Mouse (Mus musculus): ENCODE measurements at regions not wholly inside any gene's neighbourhood (a gene's known extent, or its start where the extent isn't known, plus 50 kb on each side); places are given as distances from the start of the nearest gene placed in this dataset.

DNA sequence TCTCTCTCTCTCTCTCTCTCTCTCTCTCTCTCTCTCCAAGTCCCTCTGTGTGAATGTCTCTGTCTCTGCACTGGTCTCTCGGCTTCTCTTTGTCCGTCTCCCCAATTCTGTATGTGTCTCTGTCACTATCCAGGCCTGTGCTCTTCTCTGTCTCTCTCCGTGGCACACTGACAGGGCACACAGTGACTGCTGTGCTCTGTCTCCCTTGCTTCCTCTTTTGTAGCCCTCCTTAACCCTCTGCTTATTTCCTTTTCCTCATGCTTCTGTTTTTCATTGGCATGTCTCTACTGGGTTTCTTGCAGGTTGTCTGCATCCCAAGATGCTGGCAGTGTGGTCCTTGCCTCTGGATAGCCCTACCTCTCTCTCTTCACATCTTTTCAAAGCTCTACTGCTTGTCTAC lies 229.0 kb upstream of the Id2 start:
- 87% methylated on average over 3 of the region's 3 CpGs for WGBS
- Histone ChIP-seq H3K9me3 (replicated peaks) (no peaks in the 10 kb centered on the region), H3K27ac (no peak overlapping the region), H3K4me2 (no peak overlapping the region), H3K4me1 (no peaks in the 10 kb centered on the region), H3K36me3 (no peaks in the 10 kb centered on the region), H3K9ac (no peak overlapping the region), H3K4me3 (replicated peaks) (no peak overlapping the region), H3K27me3 (no peaks in the 10 kb centered on the region)
- ATAC-seq (replicated peaks; ENCODE audit: low FRiP score): no peak

DNA sequence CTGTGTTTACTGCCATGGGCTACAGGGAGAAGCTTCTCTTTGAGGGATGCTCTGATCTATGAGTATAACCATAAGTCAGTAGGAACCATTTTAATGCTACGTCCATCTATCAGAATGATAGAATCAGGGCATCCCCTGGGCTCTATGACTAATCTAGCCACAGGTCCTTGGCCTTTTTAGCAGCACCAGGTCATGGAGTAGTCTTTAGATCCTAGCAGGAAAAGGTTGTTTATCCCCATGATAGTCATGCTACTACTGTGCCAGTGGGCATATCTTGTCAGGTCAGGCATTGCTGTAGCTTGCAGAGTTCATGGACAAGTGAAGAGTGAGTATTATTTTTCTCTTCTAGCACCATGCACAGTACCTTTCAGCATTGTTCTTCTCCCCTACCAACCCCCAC lies 226.2 kb upstream of the Id2 start:
- Histone ChIP-seq H3K4me3 (replicated peaks) (no peak overlapping the region), H3K9ac (no peak overlapping the region), H3K4me1 (0 out of 2 replicates have a peak, but pooled peaks cover under 1% of the 10 kb centered on the region), H3K4me2 (no peak overlapping the region), H3K27ac (no peak overlapping the region), H3K27me3 (no peaks in the 10 kb centered on the region), H3K9me3 (replicated peaks) (no peaks in the 10 kb centered on the region), H3K36me3 (no peaks in the 10 kb centered on the region)
- WGBS: 86% methylated on average over 1 of the region's 1 CpGs
- ATAC-seq (replicated peaks; ENCODE audit: low FRiP score): no peak

- Histone ChIP-seq H3K4me1 (0 out of 2 replicates have a peak, but pooled peaks cover 2% of the 10 kb centered on the region), H3K4me2 (no peak overlapping the region), H3K9ac (no peak overlapping the region), H3K4me3 (replicated peaks) (no peak overlapping the region), H3K27ac (no peak overlapping the region), H3K36me3 (no peaks in the 10 kb centered on the region), H3K9me3 (replicated peaks) (no peaks in the 10 kb centered on the region), H3K27me3 (no peaks in the 10 kb centered on the region)
- 83% methylated on average over 3 of the region's 3 CpGs for WGBS
- ATAC-seq (replicated peaks; ENCODE audit: low FRiP score): no peak
Measured at GRCm38 (mm10) chr12:25320262-25320767, 223.4 kb upstream of the Id2 start.

GRCm38 (mm10) chr12:25319846-25320245 lies 222.9 kb upstream of the Id2 start:
- WGBS: 95% methylated on average over 2 of the region's 2 CpGs

DNA sequence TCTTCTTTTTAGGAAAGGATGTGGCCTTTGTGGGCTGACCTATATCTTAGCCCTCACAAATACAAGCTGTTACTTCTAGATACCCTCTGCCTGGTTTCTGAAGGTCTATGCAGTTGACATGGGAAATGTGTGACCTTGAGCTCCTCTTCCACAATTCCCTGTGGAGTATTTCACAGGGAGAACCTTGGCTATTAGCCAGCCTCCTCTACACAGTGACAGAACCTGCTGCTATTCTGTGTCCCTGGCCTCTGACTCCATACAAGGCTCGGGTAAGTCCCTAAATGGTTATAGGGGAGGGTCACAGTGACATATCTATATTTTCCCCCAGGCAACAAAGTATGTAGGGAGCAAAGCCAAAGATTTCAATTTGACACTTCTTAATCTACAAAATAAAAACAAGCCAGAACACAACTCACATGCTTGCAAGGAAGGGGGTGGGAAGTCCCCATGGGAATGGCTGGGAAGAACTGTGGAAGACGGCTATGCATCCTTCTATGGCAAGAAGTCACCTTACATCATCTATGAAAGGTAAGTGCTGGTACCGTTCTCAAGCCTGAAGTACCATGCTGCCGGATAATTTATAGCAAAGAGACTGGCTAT lies 221.2 kb upstream of the Id2 start:
- H3K27ac ChIP-seq: no peak overlapping the region
- H3K4me2 ChIP-seq: no peak overlapping the region
- no peak overlapping the region for H3K9ac ChIP-seq
- H3K9me3 ChIP-seq (replicated peaks): no peaks in the 10 kb centered on the region
- 0 out of 2 replicates have a peak, but pooled peaks cover 2% of the 10 kb centered on the region for H3K4me1 ChIP-seq
- 68% methylated on average over 4 of the region's 4 CpGs for WGBS
- H3K27me3 ChIP-seq: no peaks in the 10 kb centered on the region
- no peak overlapping the region for H3K4me3 ChIP-seq (replicated peaks)
- no peaks in the 10 kb centered on the region for H3K36me3 ChIP-seq
- ATAC-seq (replicated peaks; ENCODE audit: low FRiP score): no peak

More at GRCm38 (mm10) chr12:25319846-25320245, 222.9 kb upstream of the Id2 start:
- H3K9ac ChIP-seq: no peak overlapping the region
- H3K9me3 ChIP-seq (replicated peaks): no peaks in the 10 kb centered on the region
- 0 out of 2 replicates have a peak, but pooled peaks cover 2% of the 10 kb centered on the region for H3K4me1 ChIP-seq
- H3K27me3 ChIP-seq: no peaks in the 10 kb centered on the region
- no peak overlapping the region for H3K27ac ChIP-seq
- no peaks in the 10 kb centered on the region for H3K36me3 ChIP-seq
- H3K4me2 ChIP-seq: no peak overlapping the region
- no peak for ATAC-seq (replicated peaks; ENCODE audit: low FRiP score)
- no peak overlapping the region for H3K4me3 ChIP-seq (replicated peaks)

- ATAC-seq (replicated peaks; ENCODE audit: low FRiP score): no peak
- no peaks in the 10 kb centered on the region for H3K36me3 ChIP-seq
- H3K27ac ChIP-seq: no peak overlapping the region
- 0 out of 2 replicates have a peak, but pooled peaks cover 2% of the 10 kb centered on the region for H3K4me1 ChIP-seq
- no peak overlapping the region for H3K4me3 ChIP-seq (replicated peaks)
- H3K9me3 ChIP-seq (replicated peaks): no peaks in the 10 kb centered on the region
- 88% methylated on average over 1 of the region's 1 CpGs for WGBS
- H3K27me3 ChIP-seq: no peaks in the 10 kb centered on the region
- no peak overlapping the region for H3K9ac ChIP-seq
- H3K4me2 ChIP-seq: no peak overlapping the region
Measured at GRCm38 (mm10) chr12:25315969-25316368, 219.0 kb upstream of the Id2 start.

DNA sequence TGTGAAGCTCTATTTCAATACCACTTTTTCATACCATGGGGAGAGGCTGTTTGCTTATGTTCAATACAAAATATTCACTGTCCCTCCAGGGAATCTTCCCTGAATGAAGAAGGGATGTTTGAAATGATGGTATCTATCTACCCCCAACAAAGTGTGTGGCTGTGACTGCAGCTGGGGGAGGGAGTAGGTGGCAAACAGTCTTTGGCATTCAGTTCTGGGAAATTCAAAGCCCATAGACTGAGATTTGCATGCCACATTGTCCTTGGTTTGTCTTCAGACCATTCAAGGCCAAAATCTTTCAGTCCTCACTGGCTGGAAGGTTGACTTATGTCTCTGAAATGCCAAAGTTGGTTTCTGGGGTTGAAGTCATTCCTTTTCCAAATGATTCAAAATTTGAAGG lies 216.3 kb upstream of the Id2 start:
- H3K27me3 ChIP-seq: no peaks in the 10 kb centered on the region
- no peak overlapping the region for H3K9ac ChIP-seq
- no peak for ATAC-seq (replicated peaks; ENCODE audit: low FRiP score)
- no peaks in the 10 kb centered on the region for H3K9me3 ChIP-seq (replicated peaks)
- peaks cover 12% of the 10 kb centered on the region for H3K4me1 ChIP-seq
- no peak overlapping the region for H3K4me2 ChIP-seq
- H3K36me3 ChIP-seq: no peaks in the 10 kb centered on the region
- no peak overlapping the region for H3K27ac ChIP-seq
- H3K4me3 ChIP-seq (replicated peaks): no peak overlapping the region

DNA sequence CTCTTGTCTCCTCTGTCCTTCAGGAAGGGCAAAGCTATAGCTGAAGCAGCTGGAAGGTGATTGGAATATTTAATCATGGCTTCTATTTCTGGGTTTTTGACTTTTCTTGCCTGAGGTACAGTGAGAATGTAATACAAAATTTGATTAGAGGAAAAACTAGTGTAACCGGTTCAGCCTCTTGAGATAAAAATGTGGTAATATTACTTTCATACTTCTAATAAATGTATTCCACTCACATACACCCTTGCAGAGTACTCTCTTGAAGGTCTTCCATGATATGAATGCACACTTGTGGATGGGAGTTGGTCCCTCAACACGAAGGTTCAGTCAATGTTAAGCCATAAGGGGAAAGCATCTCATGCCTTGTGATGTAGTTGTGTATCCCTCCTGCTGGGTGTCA lies 215.4 kb upstream of the Id2 start:
- Histone ChIP-seq H3K27me3 (no peaks in the 10 kb centered on the region), H3K4me1 (peaks cover 13% of the 10 kb centered on the region), H3K27ac (no peak overlapping the region), H3K4me2 (no peak overlapping the region), H3K9me3 (replicated peaks) (no peaks in the 10 kb centered on the region), H3K9ac (no peak overlapping the region), H3K4me3 (replicated peaks) (no peak overlapping the region), H3K36me3 (no peaks in the 10 kb centered on the region)
- WGBS: 86% methylated on average over 2 of the region's 2 CpGs
- no peak for ATAC-seq (replicated peaks; ENCODE audit: low FRiP score)

- no peak for ATAC-seq (replicated peaks; ENCODE audit: low FRiP score)
- no peak overlapping the region for H3K9ac ChIP-seq
- 91% methylated on average over 7 of the region's 7 CpGs for WGBS
- peaks cover 15% of the 10 kb centered on the region for H3K4me1 ChIP-seq
- no peaks in the 10 kb centered on the region for H3K36me3 ChIP-seq
- no peak overlapping the region for H3K4me2 ChIP-seq
- no peak overlapping the region for H3K27ac ChIP-seq
- no peaks in the 10 kb centered on the region for H3K27me3 ChIP-seq
- H3K4me3 ChIP-seq (replicated peaks): no peak overlapping the region
- no peaks in the 10 kb centered on the region for H3K9me3 ChIP-seq (replicated peaks)
Measured at GRCm38 (mm10) chr12:25311728-25312127, 214.8 kb upstream of the Id2 start.

DNA sequence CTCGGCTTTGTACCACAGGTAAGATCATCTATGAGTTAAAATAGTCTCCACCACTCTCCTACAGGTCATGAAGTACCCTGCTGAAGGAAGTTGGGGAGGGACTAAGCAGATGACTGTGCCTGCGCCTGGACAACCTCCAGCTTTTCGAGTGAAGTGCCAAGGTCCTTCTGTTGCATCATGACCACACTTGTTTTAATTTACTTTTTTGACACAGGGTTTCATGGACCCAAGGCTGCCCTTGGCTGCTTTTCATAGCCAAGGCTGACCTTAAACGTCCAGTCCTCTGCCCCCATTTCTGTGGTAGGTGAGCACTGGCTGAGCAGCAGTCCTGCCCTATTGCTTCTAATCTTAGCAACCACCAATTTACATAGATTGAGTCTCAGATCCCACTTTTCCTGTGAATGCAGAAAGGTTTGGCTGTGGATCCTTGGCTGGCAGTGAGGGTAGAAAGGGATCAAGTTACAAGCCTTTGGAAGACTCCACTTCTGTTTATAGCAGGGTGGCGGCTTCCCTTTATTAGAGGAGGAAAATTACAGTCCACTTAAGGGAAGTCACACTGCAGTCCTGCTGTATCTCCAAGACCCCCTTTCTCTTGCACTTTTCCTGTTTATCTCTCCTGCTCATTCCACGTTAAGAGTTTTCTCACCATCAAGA lies 213.5 kb upstream of the Id2 start:
- Histone ChIP-seq H3K4me3 (replicated peaks) (no peak overlapping the region), H3K9me3 (replicated peaks) (no peaks in the 10 kb centered on the region), H3K4me2 (no peak overlapping the region), H3K36me3 (no peaks in the 10 kb centered on the region), H3K27me3 (no peaks in the 10 kb centered on the region), H3K4me1 (peaks cover 15% of the 10 kb centered on the region), H3K27ac (peak overlapping the region; percentile 54; the same call in 1 of the 2 replicates), H3K9ac (no peak overlapping the region)
- peak; percentile 43; the same call in 1 of the 2 replicates for ATAC-seq (replicated peaks; ENCODE audit: low FRiP score)
- 44% methylated on average over 6 of the region's 6 CpGs for WGBS

- H3K9ac ChIP-seq: no peak overlapping the region
- H3K4me1 ChIP-seq: peaks cover 25% of the 10 kb centered on the region
- ATAC-seq (replicated peaks; ENCODE audit: low FRiP score): no peak
- H3K4me2 ChIP-seq: no peak overlapping the region
- H3K27me3 ChIP-seq: no peaks in the 10 kb centered on the region
- WGBS: 93% methylated on average over 6 of the region's 6 CpGs
- H3K36me3 ChIP-seq: no peaks in the 10 kb centered on the region
- H3K9me3 ChIP-seq (replicated peaks): no peaks in the 10 kb centered on the region
- no peak overlapping the region for H3K4me3 ChIP-seq (replicated peaks)
- H3K27ac ChIP-seq: no peak overlapping the region
Measured at GRCm38 (mm10) chr12:25309234-25309633, 212.3 kb upstream of the Id2 start.

DNA sequence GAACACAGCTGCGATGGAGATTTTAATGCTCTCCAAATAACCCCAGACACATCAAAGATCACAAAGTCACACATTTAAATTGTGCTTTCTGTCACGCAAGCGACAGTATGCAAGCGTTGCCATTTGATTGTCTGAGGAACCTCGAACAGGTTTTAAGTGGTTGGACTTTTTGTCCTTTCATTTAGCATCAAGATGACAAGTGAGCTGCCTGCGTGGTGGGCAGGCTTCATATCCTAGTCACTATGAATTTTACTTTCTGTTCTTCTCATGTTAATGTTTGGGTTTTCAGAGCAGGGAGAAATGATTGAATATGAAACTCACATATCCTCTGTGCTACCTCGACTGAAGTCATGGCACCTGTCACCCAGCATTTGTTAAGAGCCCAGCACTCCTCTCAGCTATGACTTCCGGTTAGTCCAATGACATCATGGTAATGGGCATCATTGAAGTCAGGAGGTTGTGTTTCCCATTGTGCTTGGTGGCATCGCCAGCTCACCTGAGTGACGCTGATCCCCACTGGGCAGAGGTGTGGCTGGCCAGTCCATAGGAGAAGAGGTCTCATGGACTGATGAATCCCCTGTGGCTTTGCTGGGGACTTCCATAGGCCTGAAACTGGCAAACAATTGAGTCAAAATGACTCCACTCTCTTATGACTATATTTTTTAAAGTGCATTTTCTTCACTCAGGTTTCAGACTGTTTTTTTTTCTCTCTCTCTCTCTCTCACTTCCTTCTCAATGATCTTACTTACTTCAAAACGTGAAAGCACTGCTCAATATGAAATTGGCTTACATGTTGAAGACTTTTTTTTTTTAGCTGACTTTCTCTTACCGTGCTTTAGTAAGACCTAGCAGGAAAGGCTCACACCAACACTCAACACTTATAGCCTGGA lies 209.1 kb upstream of the Id2 start:
- no peaks in the 10 kb centered on the region for H3K27me3 ChIP-seq
- WGBS: 85% methylated on average over 12 of the region's 12 CpGs
- no peaks in the 10 kb centered on the region for H3K36me3 ChIP-seq
- H3K9me3 ChIP-seq (replicated peaks): no peaks in the 10 kb centered on the region
- H3K4me2 ChIP-seq: no peak overlapping the region
- no peak overlapping the region for H3K27ac ChIP-seq
- no peak for ATAC-seq (replicated peaks; ENCODE audit: low FRiP score)
- no peak overlapping the region for H3K9ac ChIP-seq
- peaks cover 42% of the 10 kb centered on the region for H3K4me1 ChIP-seq
- H3K4me3 ChIP-seq (replicated peaks): no peak overlapping the region
